In genomic region chr10:4108462-4108861, GRCm38 (mm10) we compare ENCODE assay signal across 11 mouse cellular contexts.
DNase-seq lines count a peak whose midpoint lies in the region; ATAC-seq and TF ChIP-seq lines count a peak whose summit lies in the region.
"Had no signal": no experiment of that assay in that cellular context is flagged by ENCODE, and none has a peak within 500 bp of the region (broad histone marks: within the 10 kb centered on the region; RNA-seq: fewer than 3 reads in every experiment).

No protein-coding gene starts in this region.

- peaks cover 40 to 55% of the 10 kb centered on the region in 2 experiments for H3K4me1 ChIP-seq in heart, embryonic 14.5 days (ENCODE audit: control insufficient read depth in 2 of 2, insufficient read depth in 2 of 2, low read length in 2 of 2)
- peaks cover 22% of the 10 kb centered on the region for H3K4me1 ChIP-seq in liver, embryonic 13.5 days (replicated peaks)
- H3K4me1 ChIP-seq in liver, postnatal 0 days (ENCODE audit: insufficient read depth), result peaks cover 16% of the 10 kb centered on the region; the same call in 1 of the 2 replicates
- peaks cover 14% of the 10 kb centered on the region for H3K4me1 ChIP-seq in limb, embryonic 10.5 days

- intact Hi-C loops in heart, postnatal 10 days (cut with DNase I), result loop anchor here (5.0 kb wide), 2 partner anchors 44 to 224 kb away; no protein-coding TSS in a partner anchor

- no peak for TF ChIP-seq EP300 in liver, postnatal 0 days (IDR thresholded peaks at IDR 0.05; ENCODE audit: low read depth)

- DNase-seq in heart, postnatal 10 days, result no peak
- no peak for DNase-seq in liver, embryonic 13.5 days
- no peak for DNase-seq in liver, postnatal 0 days
- DNase-seq in Muller cell, postnatal 12 days (ENCODE audit: inconsistent ontology term), result peak; percentile 86
- no peak for DNase-seq in limb, embryonic 10.5 days (ENCODE audit: low spot score)
- no peak for DNase-seq in cerebellum, adult 18-20 months
- no peak for DNase-seq in T-cell, adult 2 months (ENCODE audit: low spot score)
- DNase-seq: cerebellum, postnatal 14 days; kidney, postnatal 25 days had no signal

- H3K4me3 ChIP-seq in heart, embryonic 14.5 days (ENCODE audit: control insufficient read depth in 1 of 2, insufficient read depth in 1 of 2, low read depth in 1 of 2, low read length in 2 of 2), result no peak overlapping the region
- H3K4me3 ChIP-seq in liver, embryonic 13.5 days (replicated peaks), result no peak overlapping the region
- no peak overlapping the region for H3K4me3 ChIP-seq in liver, postnatal 0 days (ENCODE audit: low read depth, low read length)
- no peak overlapping the region for H3K4me3 ChIP-seq in limb, embryonic 10.5 days
- H3K4me3 ChIP-seq: embryonic facial prominence, embryonic 15.5 days had no signal

- H3K9ac ChIP-seq in heart, embryonic 14.5 days (ENCODE audit: low read length), result no peak overlapping the region
- no peak overlapping the region for H3K9ac ChIP-seq in liver, embryonic 13.5 days
- H3K9ac ChIP-seq in liver, postnatal 0 days (replicated peaks), result no peak overlapping the region
- H3K9ac ChIP-seq: embryonic facial prominence, embryonic 15.5 days had no signal

- H3K9me3 ChIP-seq in heart, embryonic 14.5 days (ENCODE audit: control insufficient read depth, low read length), result no peaks in the 10 kb centered on the region
- H3K9me3 ChIP-seq in liver, embryonic 13.5 days (replicated peaks), result no peaks in the 10 kb centered on the region
- H3K9me3 ChIP-seq in liver, postnatal 0 days (ENCODE audit: low read length), result no peaks in the 10 kb centered on the region
- no peaks in the 10 kb centered on the region for H3K9me3 ChIP-seq in limb, embryonic 10.5 days (replicated peaks)
- H3K9me3 ChIP-seq: embryonic facial prominence, embryonic 15.5 days had no signal

- WGBS in heart, embryonic 14.5 days, result 64% methylated on average over 9 of the region's 9 CpGs
- 77% methylated on average over 9 of the region's 9 CpGs for WGBS in liver, embryonic 13.5 days (ENCODE audit: insufficient replicate concordance)
- 78% methylated on average over 9 of the region's 9 CpGs for WGBS in liver, postnatal 0 days (ENCODE audit: insufficient replicate concordance)
- WGBS in limb, embryonic 10.5 days, result 78% methylated on average over 9 of the region's 9 CpGs

- no peaks in the 10 kb centered on the region for H3K27me3 ChIP-seq in heart, embryonic 14.5 days (ENCODE audit: control insufficient read depth, insufficient read depth, low read length)
- no peaks in the 10 kb centered on the region for H3K27me3 ChIP-seq in liver, embryonic 13.5 days
- no peaks in the 10 kb centered on the region for H3K27me3 ChIP-seq in liver, postnatal 0 days (ENCODE audit: insufficient read depth, low read length)
- H3K27me3 ChIP-seq in limb, embryonic 10.5 days (ENCODE audit: low read depth, poor library complexity, severe bottlenecking), result no peaks in the 10 kb centered on the region
- H3K27me3 ChIP-seq: embryonic facial prominence, embryonic 15.5 days had no signal

- no peak for TF ChIP-seq CTCF in liver, postnatal 0 days (IDR thresholded peaks at IDR 0.05; ENCODE audit: low read depth)

- peaks cover 2% of the 10 kb centered on the region; the same call in 1 of the 2 replicates for H3K36me3 ChIP-seq in heart, embryonic 14.5 days (ENCODE audit: control insufficient read depth, insufficient read depth, low read length)
- H3K36me3 ChIP-seq in liver, embryonic 13.5 days, result peaks cover 62% of the 10 kb centered on the region
- peaks cover 3% of the 10 kb centered on the region for H3K36me3 ChIP-seq in liver, postnatal 0 days (replicated peaks; ENCODE audit: insufficient read depth, low read length)
- H3K36me3 ChIP-seq in limb, embryonic 10.5 days, result peaks cover 18% of the 10 kb centered on the region
- H3K36me3 ChIP-seq: embryonic facial prominence, embryonic 15.5 days had no signal

- peak overlapping the region; percentile 30 to 84 for H3K27ac ChIP-seq in heart, embryonic 14.5 days (replicated peaks in 1 of 2; ENCODE audit: control insufficient read depth in 1 of 2, insufficient read depth in 1 of 2, low read depth in 2 of 2, low read length in 2 of 2)
- 0 out of 2 replicates have a peak overlapping the region, but pooled peaks have one; percentile 9 for H3K27ac ChIP-seq in liver, embryonic 13.5 days
- no peak overlapping the region for H3K27ac ChIP-seq in liver, postnatal 0 days (ENCODE audit: low read depth)
- H3K27ac ChIP-seq in limb, embryonic 10.5 days, result peak overlapping the region; percentile 62; the same call in 1 of the 2 replicates

- no peak overlapping the region for H3K4me2 ChIP-seq in heart, embryonic 14.5 days (ENCODE audit: low read length)
- H3K4me2 ChIP-seq in liver, embryonic 13.5 days, result no peak overlapping the region
- H3K4me2 ChIP-seq in liver, postnatal 0 days (ENCODE audit: low read depth, low read length), result no peak overlapping the region
- H3K4me2 ChIP-seq: embryonic facial prominence, embryonic 15.5 days had no signal

- no peak for ATAC-seq in heart, embryonic 14.5 days (ENCODE audit: insufficient number of reproducible peaks, insufficient read depth, low FRiP score, low read depth)
- ATAC-seq in liver, embryonic 13.5 days (ENCODE audit: low read depth), result no peak
- no peak for ATAC-seq in liver, postnatal 0 days
